Mouse (Mus musculus): ENCODE measurements around the gene Zranb1.

- no peak for TF ChIP-seq CTCF (conservative IDR thresholded peaks at IDR 0.05; ENCODE audit: insufficient read depth, insufficient read length, low read depth, low read length)
- TF ChIP-seq POLR2A (IDR thresholded peaks at IDR 0.05; ENCODE audit: low read depth, low read length): no peak
These were observed 98.6 kb downstream of the Zranb1 start for GRCm38 (mm10) chr7:133029496-133030047.
